Mouse (Mus musculus) embryonic facial prominence, embryonic 12.5 days (tissue): Measurements from ENCODE around the gene Leng8. TPM values are rescaled to one million over a fixed set of nuclear protein-coding genes. Genes with fewer than 3 reads are reported as not detected.

ENCODE experiments used
- ATAC-seq: fragments of 200-750 bp; cut with Nextera tagmentation; 2 replicates; pipeline ENCODE4 v1.8.0; 2017; ENCODE audit not compliant: insufficient number of reproducible peaks, insufficient read depth, low FRiP score, low TSS enrichment
- H3K27ac ChIP-seq: fragments of 300-500 bp; sonication (generic); 2 replicates; pipeline ENCODE4 v1.5.1; 2016; ENCODE audit warnings: mild to moderate bottlenecking
- H3K27me3 ChIP-seq: fragments of 300-500 bp; sonication (generic); 2 replicates; pipeline ENCODE4 v1.6.1; 2016; ENCODE audit warnings: mild to moderate bottlenecking, moderate library complexity
- H3K36me3 ChIP-seq: fragments of 300-500 bp; sonication (generic); 2 replicates; pipeline ENCODE4 v1.6.1; 2016; ENCODE audit warnings: mild to moderate bottlenecking
- H3K4me1 ChIP-seq: fragments of 300-500 bp; sonication (generic); 2 replicates; pipeline ENCODE4 v1.6.1; 2016
- H3K4me2 ChIP-seq: fragments of 300-500 bp; sonication (generic); replicated peaks from 2 replicates; pipeline ENCODE4 v1.6.1; 2016; ENCODE audit warnings: mild to moderate bottlenecking, moderate library complexity
- H3K4me3 ChIP-seq: fragments of 300-500 bp; sonication (generic); 2 replicates; pipeline ENCODE4 v1.5.1; 2016; ENCODE audit warnings: mild to moderate bottlenecking
- H3K9ac ChIP-seq: fragments of 300-500 bp; sonication (generic); 2 replicates; pipeline ENCODE4 v1.6.1; 2016; ENCODE audit warnings: mild to moderate bottlenecking, moderate library complexity
- H3K9me3 ChIP-seq: fragments of 300-500 bp; sonication (generic); 2 replicates; pipeline ENCODE4 v1.6.1; 2016; ENCODE audit warnings: mild to moderate bottlenecking, moderate library complexity
- WGBS: fragments of 180-500 bp; shearing (Covaris S2); methylation state at CpG from one replicate; pipeline ENCODE4 v1.1.7; 2016; 5-methylcytosine and 5-hydroxymethylcytosine counted together
- polyA plus RNA-seq: library from polyadenylated mRNA; unstranded; fragments of >200 nt; fragmentation: Nextera tagmentation; extraction: Ambion mirVana; gene quantifications from 2 replicates; pipeline ENCODE4 v1.2.1, GENCODE M21; 2016

Leng8 gene
- polyA plus RNA-seq, 1 experiment from 2014 or later: 80.7 TPM

- H3K4me3 ChIP-seq: no peak overlapping the region
- no peaks in the 10 kb centered on the region for H3K36me3 ChIP-seq
- no peak for ATAC-seq
- H3K4me2 ChIP-seq: no peak overlapping the region
- H3K9me3 ChIP-seq: no peaks in the 10 kb centered on the region
- no peak overlapping the region for H3K27ac ChIP-seq
- no peaks in the 10 kb centered on the region for H3K27me3 ChIP-seq
- no peak overlapping the region for H3K9ac ChIP-seq
- WGBS: 45% methylated on average over 3 of the region's 3 CpGs
- no peaks in the 10 kb centered on the region for H3K4me1 ChIP-seq
Measured at GRCm38 (mm10) chr7:4178438-4178837, 41.6 kb downstream of the Leng8 start.

Other genes with a start within 250 kb of the Leng8 start
- gene Gm14548, start 238.9 kb upstream of the Leng8 start, polyA plus RNA-seq: not detected in 2 replicates
- gene Lilra6, start 221.5 kb upstream of the Leng8 start, polyA plus RNA-seq: 0.14 TPM in 1 of 2 replicates, not detected in the other
- gene Lair1, start 73.8 kb upstream of the Leng8 start, polyA plus RNA-seq: 0.63 and 0.80 TPM in 2 replicates
- 10.8 and 16.3 TPM in 2 replicates for gene Ttyh1, start 17.6 kb upstream of the Leng8 start, polyA plus RNA-seq
- gene Leng9, start 13.3 kb downstream of the Leng8 start, polyA plus RNA-seq: 2.8 and 4.0 TPM in 2 replicates
- 54.8 and 59.5 TPM in 2 replicates for gene Cdc42ep5, start 27.8 kb downstream of the Leng8 start, polyA plus RNA-seq
- gene Lilra5, start 100.7 kb downstream of the Leng8 start, polyA plus RNA-seq: not detected in 2 replicates
- not detected in 2 replicates for gene Ncr1, start 200.7 kb downstream of the Leng8 start, polyA plus RNA-seq